Mouse (Mus musculus) c-Kit-positive CD71-negative TER-119-negative erythroid progenitor cells, embryonic 14.5 days (primary cell): ENCODE measurements around the gene Cpeb4.
"Not testable (repeated sequence)": the region's sequence is repeated elsewhere in the genome, so short reads cannot be mapped to it uniquely, and the experiment has no call there.

Experiments
- DNase-seq: peaks from one replicate; pipeline ENCODE4 v3.0.0-alpha.2; 2013; ENCODE audit warnings: low read depth

Cpeb4 gene

GRCm38 (mm10) chr11:31871911-31872310, at the start of gene Cpeb4:
TSS of gene Cpeb4 (plus strand) at chr11:31872211.
- DNase-seq, result no peak

- DNase-seq, result no peak
Observed at GRCm38 (mm10) chr11:31822556-31822955, 49.5 kb upstream of the Cpeb4 start.

- no peak for DNase-seq
Observed at GRCm38 (mm10) chr11:31823513-31823912, 48.5 kb upstream of the Cpeb4 start.

- no peak for DNase-seq
Observed at GRCm38 (mm10) chr11:31824504-31825166, 47.4 kb upstream of the Cpeb4 start.

GRCm38 (mm10) chr11:31828011-31828770, 43.8 kb upstream of the Cpeb4 start:
- DNase-seq, result no peak

- no peak for DNase-seq
Observed at GRCm38 (mm10) chr11:31828771-31829072, 43.3 kb upstream of the Cpeb4 start.

- no peak for DNase-seq
Observed at GRCm38 (mm10) chr11:31830213-31831151, 41.5 kb upstream of the Cpeb4 start.

GRCm38 (mm10) chr11:31831451-31831850, 40.6 kb upstream of the Cpeb4 start:
- no peak for DNase-seq

DNA sequence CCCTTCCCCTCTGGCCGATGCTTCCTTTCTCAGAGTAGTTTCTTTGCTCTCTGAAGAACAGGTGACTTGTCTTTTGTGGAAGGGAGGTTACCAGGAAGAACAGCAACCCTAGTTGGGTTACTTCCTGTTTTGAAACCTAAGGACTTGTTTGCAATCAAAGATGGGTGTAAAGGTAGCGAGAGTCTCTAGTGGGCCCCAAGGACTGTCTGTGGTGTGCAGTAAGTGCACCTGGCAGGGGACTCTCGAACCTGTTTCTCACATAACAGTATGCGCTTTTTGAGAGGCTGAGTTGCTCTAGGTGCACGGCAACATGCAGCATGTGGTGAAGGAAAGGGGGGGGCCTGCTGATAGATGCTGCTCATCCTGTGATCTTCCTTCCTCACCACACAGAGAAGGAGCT, 40.0 kb upstream of the Cpeb4 start:
- no peak for DNase-seq

DNA sequence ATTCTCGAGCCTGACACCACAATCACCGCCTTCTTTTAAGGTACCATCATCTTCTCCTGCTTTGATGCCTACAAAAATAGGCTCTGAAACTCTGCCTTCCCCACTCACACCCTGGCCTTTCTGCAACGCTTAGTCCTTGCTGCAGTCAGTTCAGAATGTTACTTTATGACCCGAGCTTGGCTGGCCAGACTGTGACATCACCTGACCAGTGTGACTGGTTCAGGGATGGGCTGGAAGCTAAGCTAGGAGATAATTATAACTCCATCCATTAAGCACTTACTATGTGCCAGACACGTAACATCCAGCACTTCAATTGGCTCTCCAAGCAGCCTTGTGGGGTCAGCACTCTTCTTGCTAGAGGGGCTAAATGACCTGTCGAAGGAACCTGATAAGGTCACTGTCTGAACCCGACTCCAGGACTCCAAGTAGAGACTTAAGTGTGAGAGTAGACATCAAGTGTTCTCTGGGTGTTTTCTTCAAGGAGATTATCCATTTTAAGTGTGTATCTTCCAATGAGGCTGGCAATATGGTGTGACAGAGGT, 39.5 kb upstream of the Cpeb4 start:
- no peak for DNase-seq

- DNase-seq, result no peak
Observed at GRCm38 (mm10) chr11:31833506-31833905, 38.5 kb upstream of the Cpeb4 start.

GRCm38 (mm10) chr11:31835352-31835751, 36.7 kb upstream of the Cpeb4 start:
- no peak for DNase-seq

GRCm38 (mm10) chr11:31837243-31837642, 34.8 kb upstream of the Cpeb4 start:
- DNase-seq, result no peak

GRCm38 (mm10) chr11:31837753-31838152, 34.3 kb upstream of the Cpeb4 start:
- no peak for DNase-seq

- DNase-seq, result no peak
Observed at GRCm38 (mm10) chr11:31838442-31839083, 33.4 kb upstream of the Cpeb4 start.

- DNase-seq, result no peak
Observed at GRCm38 (mm10) chr11:31839084-31839460, 32.9 kb upstream of the Cpeb4 start.

DNA sequence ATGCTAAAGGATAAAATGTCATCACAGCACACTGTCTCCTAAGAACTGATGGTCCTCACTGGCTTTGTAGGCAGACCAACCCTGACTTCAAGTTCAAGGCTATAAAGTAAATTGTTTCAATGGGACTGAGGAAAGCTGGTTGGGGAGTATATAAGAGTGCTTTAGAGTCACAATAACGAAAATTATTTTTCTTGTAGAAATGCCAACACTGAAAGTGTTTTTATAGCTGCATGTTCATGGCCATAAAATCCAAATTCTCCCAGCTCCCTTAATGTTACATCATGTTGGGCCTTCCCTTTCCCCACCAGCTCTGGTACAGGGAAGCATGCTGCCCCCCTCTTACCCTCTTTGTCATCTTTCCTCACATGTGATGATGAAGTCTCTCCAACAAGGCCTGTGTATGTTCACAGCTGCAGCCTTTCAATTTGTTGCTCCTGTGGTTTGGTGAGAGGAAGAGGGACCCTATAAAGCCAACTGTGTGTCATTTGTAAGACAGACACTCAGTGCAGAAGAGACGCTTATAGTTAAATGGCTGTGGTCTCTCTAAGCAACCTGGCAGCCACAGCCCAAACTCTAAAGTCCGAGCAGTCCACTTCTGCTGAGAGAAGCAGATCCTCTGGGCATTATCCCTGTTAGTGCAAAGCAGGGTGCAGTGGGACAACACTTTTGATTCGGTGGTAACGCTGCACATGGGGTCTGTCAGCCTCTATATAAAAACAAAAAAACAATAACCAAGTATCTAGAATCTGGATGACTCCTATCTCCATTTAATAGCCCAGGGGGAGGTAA, 29.6 kb upstream of the Cpeb4 start:
- no peak for DNase-seq

DNA sequence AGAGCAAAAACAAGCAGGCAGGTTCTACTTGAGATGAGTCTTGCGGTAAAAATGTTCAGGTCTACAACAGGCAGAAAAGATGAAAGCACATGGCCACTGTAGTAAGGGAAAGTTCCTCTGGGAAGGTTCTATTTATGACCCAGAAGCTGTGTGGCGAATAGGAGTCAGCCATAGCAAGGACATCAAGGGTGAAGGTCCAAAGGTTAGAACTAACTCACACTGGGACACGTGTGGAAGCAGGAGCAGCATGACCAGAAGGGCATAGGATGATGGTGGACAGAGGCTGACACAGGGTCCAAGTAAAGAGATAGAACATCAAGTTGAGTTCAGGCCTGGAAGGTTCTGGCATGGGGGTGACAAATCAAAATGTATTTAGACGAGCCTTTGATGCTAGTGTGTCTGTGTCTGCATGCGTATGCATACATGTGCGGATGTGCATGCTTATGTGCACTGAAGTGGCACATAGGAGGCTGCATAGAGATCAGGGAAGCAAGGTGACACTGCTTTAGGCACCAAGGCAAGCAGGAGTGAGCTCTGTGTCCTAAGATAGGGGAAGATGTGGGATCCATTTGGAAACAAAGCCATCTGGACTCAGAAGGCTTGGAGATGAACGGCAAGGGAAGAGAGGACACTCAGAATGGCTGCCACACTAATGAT, 28.7 kb upstream of the Cpeb4 start:
- no peak for DNase-seq

DNA sequence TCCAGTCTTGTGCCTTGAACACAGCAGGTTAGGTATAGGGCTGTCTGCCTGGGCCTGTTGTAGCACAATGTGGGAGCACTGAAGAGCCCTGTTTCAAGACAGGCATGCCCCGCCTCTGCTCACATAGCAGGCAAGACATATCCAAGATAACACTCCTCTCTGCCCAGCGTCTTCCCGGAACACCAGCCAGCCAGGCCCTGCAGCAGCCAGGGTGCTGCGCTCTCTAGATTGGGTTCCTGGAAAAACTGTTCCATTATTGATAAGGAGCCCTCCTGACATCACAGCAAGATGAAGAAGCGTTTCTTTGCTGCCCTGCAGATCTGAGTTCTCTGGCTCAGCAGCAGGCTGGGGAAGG, 28.2 kb upstream of the Cpeb4 start:
- DNase-seq, result no peak

DNA sequence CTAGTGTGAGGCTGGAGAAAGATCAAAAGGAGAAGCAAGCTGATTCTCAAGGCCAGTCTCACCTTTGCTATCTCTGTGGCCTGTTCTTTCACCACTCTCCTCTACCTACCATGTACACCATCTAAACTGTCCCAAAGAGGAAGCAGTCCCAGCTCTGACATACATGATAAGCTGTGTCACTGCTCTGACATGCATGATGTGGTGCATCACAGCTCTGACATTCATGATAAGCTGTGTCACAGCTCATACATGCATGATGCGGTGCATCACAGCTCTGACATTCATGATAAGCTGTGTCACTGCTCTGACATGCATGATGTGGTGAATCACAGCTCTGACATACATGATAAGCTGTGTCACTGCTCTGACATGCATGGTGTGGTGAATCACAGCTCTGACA, 26.9 kb upstream of the Cpeb4 start:
- DNase-seq, result not testable (repeated sequence)
